Comparison of ENCODE assay signal across 8 mouse cellular contexts in genomic region chr7:109518838-109519696, GRCm38 (mm10). TPM values are rescaled to one million over a fixed set of nuclear protein-coding genes. Genes with fewer than 3 reads are reported as not detected.
DNase-seq lines count a peak whose midpoint lies in the region; ATAC-seq lines count a peak whose summit lies in the region.

TSS of gene Rpl27a (plus strand) at chr7:109519147.

- peak; percentile 94 for ATAC-seq in CD4-positive, CD25-positive, alpha-beta regulatory T cell, adult 4 months
- ATAC-seq in heart, embryonic 14.5 days (ENCODE audit: insufficient number of reproducible peaks, insufficient read depth, low FRiP score, low read depth): peak; percentile 91
- peak; percentile 89 for ATAC-seq in liver, embryonic 13.5 days (ENCODE audit: low read depth)
- peak; percentile 95 for ATAC-seq in stomach, embryonic 16.5 days (ENCODE audit: insufficient read depth, low FRiP score)

- DNase-seq in c-Kit-negative CD71-positive TER-119-positive erythroid progenitor cells, embryonic 14.5 days (ENCODE audit: low read depth, low spot score): peak; percentile 97
- DNase-seq in fibroblast of lung, adult 2 months (ENCODE audit: low read depth): peak; percentile 90
- peak; percentile 99 for DNase-seq in kidney, postnatal 14 days
- peak; percentile 98 for DNase-seq in liver, embryonic 13.5 days
- DNase-seq in neural tube, embryonic 10.5 days (ENCODE audit: extremely low spot score, low spot score): peak; percentile 99

- H3K9me3 ChIP-seq in heart, embryonic 14.5 days (ENCODE audit: control insufficient read depth, low read length): no peaks in the 10 kb centered on the region
- no peaks in the 10 kb centered on the region for H3K9me3 ChIP-seq in liver, embryonic 13.5 days (replicated peaks)
- no peaks in the 10 kb centered on the region for H3K9me3 ChIP-seq in stomach, embryonic 16.5 days (replicated peaks; ENCODE audit: control insufficient read depth, low read length)

- H3K9ac ChIP-seq in heart, embryonic 14.5 days (ENCODE audit: low read length): peak within 1 kb of the TSS; percentile 98
- H3K9ac ChIP-seq in liver, embryonic 13.5 days: peak within 1 kb of the TSS; percentile 99
- H3K9ac ChIP-seq in stomach, embryonic 16.5 days (ENCODE audit: low read length): peak within 1 kb of the TSS; percentile 97

- WGBS in heart, embryonic 14.5 days: under 1% methylated on average over 72 of the region's 72 CpGs
- under 1% methylated on average over 72 of the region's 72 CpGs for WGBS in liver, embryonic 13.5 days (ENCODE audit: insufficient replicate concordance)
- WGBS in stomach, embryonic 16.5 days: under 1% methylated on average over 72 of the region's 72 CpGs

- peaks cover 0 to 18% of the 10 kb centered on the region in 2 experiments; a peak in 2 of 4 replicates for H3K4me1 ChIP-seq in heart, embryonic 14.5 days (ENCODE audit: control insufficient read depth in 2 of 2, insufficient read depth in 2 of 2, low read length in 2 of 2)
- peaks cover 50% of the 10 kb centered on the region for H3K4me1 ChIP-seq in liver, embryonic 13.5 days (replicated peaks)
- H3K4me1 ChIP-seq in stomach, embryonic 16.5 days (ENCODE audit: control insufficient read depth, insufficient read depth, low read length): peaks cover 33% of the 10 kb centered on the region

- H3K4me2 ChIP-seq in heart, embryonic 14.5 days (ENCODE audit: low read length): peak within 1 kb of the TSS; percentile 94
- H3K4me2 ChIP-seq in liver, embryonic 13.5 days: peak within 1 kb of the TSS; percentile 86
- peak within 1 kb of the TSS; percentile 91 for H3K4me2 ChIP-seq in stomach, embryonic 16.5 days (ENCODE audit: low read depth, low read length)

- no peaks in the 10 kb centered on the region for H3K27me3 ChIP-seq in heart, embryonic 14.5 days (ENCODE audit: control insufficient read depth, insufficient read depth, low read length)
- no peaks in the 10 kb centered on the region for H3K27me3 ChIP-seq in liver, embryonic 13.5 days
- no peaks in the 10 kb centered on the region for H3K27me3 ChIP-seq in stomach, embryonic 16.5 days (ENCODE audit: control insufficient read depth, insufficient read depth, low read length)

- peaks cover 43% of the 10 kb centered on the region for H3K36me3 ChIP-seq in heart, embryonic 14.5 days (ENCODE audit: control insufficient read depth, insufficient read depth, low read length)
- peaks cover 45% of the 10 kb centered on the region for H3K36me3 ChIP-seq in liver, embryonic 13.5 days
- H3K36me3 ChIP-seq in stomach, embryonic 16.5 days (ENCODE audit: control insufficient read depth, insufficient read depth, low read length): peaks cover 3% of the 10 kb centered on the region

- H3K27ac ChIP-seq in heart, embryonic 14.5 days (replicated peaks in 1 of 2; ENCODE audit: control insufficient read depth in 1 of 2, insufficient read depth in 1 of 2, low read depth in 2 of 2, low read length in 2 of 2): peak within 1 kb of the TSS; percentile 96 to 98
- H3K27ac ChIP-seq in liver, embryonic 13.5 days: peak within 1 kb of the TSS; percentile 99
- H3K27ac ChIP-seq in stomach, embryonic 16.5 days (ENCODE audit: low read length): peak within 1 kb of the TSS; percentile 98

- peak within 1 kb of the TSS; percentile 61 to 80 for H3K4me3 ChIP-seq in heart, embryonic 14.5 days (ENCODE audit: control insufficient read depth in 1 of 2, insufficient read depth in 1 of 2, low read depth in 1 of 2, low read length in 2 of 2)
- H3K4me3 ChIP-seq in liver, embryonic 13.5 days (replicated peaks): peak within 1 kb of the TSS; percentile 95
- H3K4me3 ChIP-seq in stomach, embryonic 16.5 days (replicated peaks; ENCODE audit: low read length): peak within 1 kb of the TSS; percentile 76

RNA-seq across cellular contexts. Expression of gene Rpl27a, which starts in this region (rescaled TPM):
- 100 to 1,000 TPM; 210 to 315 TPM for polyA plus RNA-seq in CD4-positive, CD25-positive, alpha-beta regulatory T cell, adult 4 months (2017; shearing (Covaris generic))
- polyA plus RNA-seq in heart, embryonic 14.5 days (2014; fragmentation: Nextera tagmentation; extraction: Ambion mirVana): 82.8 and 86.9 TPM in 2 replicates
- 112 and 118 TPM in 2 replicates for polyA plus RNA-seq in liver, embryonic 13.5 days (2015; fragmentation: Nextera tagmentation; extraction: Ambion mirVana)
- polyA plus RNA-seq in stomach, embryonic 16.5 days (2015; fragmentation: Nextera tagmentation; extraction: Ambion mirVana): 109 and 128 TPM in 2 replicates

Comparison
In these comparisons a context has a peak if more than half of its experiments do, and no peak if none do; other contexts are left out.
1. Peak in every context shown above with its lines: DNase-seq, ATAC-seq, H3K4me3 ChIP-seq and H3K27ac ChIP-seq.